Mouse (Mus musculus) c-Kit-positive CD71-negative TER-119-negative erythroid progenitor cells, embryonic 14.5 days (primary cell): ENCODE measurements around the gene Gramd1c.

Experiments
- DNase-seq: peaks from one replicate; pipeline ENCODE4 v3.0.0-alpha.2; 2013; ENCODE audit warnings: low read depth

The Gramd1c gene

DNA sequence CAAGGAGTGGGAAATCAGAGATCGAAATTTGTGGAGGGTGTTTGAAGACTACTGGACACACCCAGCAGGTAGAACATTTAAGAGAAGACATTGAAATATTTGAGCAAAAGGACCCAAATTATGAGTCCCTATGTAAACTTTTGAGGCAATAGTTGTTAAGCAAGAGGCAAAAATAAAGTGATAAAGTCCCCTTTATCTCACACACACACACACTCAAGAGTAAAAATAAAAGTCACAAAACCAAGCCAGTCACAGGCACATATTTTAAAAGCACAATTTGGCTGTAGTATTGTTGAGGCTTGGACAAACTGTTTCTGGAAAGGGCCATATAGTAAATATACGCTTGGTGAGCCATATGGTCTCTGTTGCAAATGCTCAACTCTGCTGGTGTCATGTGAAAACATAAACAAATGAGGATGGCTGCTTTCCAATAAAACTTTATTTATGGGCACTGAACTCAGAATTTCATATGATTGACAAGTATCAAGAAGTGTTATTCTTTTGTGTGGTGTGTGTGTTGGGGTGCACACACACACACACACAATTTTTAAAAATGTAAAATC, 44.1 kb downstream of the Gramd1c start:
- DNase-seq: no peak

DNA sequence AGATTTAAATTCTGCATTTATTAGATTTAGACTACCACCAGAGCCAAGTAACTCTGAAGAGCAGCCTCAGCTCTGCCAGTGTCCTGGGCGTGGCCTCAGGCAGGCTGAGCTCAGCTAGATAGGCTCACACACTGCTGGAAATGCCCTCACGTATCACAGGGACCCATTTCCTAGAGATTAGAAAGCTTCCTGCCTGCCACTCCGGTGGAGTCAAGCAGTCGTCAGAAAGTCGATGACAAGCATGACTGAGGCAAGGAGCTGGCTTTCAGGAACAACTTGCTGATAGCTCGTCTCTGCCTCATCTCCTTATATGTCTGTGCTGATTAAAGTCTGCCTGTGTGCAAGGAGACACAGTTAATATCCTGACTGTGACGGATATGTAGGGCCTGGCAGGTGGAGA, 44.8 kb downstream of the Gramd1c start:
- peak; percentile 54 for DNase-seq

DNA sequence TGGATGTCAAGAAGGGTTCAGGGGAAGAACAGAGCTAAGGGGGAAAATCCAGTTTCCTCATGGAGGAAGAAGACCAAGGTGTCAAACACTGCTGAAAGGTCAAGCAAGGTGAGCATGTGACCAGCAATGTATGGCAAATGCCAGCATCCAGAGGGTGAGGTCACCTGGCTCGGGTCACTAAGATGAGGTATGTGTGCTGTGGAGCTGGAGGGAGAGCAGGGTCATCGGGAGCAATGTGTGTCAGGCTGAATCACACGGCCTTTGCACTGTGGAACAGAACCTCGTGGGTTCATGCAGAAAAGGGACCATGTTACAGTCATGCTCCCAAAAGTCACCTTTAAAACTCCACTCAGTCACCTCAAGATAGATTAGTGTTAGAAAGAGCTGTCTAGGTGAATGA, 45.4 kb downstream of the Gramd1c start:
- DNase-seq: no peak

DNA sequence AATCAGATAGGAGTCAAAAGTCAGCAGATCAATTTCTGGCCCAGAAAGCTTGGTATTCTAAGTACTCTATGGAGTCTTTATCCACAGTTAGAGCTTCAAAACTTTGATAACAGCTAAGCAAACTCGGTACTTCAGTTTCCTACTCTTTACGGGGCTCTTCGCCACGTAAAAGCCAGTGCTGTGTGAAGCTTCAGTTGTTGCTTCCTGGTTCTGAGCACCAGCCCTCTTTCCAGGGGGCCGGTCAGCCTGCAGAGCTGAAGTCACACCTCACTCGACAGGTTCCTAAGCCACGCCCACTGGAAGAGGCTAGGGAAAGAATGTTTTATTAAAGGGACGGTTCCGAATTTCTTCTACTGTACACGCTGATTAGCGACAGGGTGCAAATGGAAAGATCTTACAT, 47.0 kb downstream of the Gramd1c start:
- DNase-seq: peak; percentile 58

DNA sequence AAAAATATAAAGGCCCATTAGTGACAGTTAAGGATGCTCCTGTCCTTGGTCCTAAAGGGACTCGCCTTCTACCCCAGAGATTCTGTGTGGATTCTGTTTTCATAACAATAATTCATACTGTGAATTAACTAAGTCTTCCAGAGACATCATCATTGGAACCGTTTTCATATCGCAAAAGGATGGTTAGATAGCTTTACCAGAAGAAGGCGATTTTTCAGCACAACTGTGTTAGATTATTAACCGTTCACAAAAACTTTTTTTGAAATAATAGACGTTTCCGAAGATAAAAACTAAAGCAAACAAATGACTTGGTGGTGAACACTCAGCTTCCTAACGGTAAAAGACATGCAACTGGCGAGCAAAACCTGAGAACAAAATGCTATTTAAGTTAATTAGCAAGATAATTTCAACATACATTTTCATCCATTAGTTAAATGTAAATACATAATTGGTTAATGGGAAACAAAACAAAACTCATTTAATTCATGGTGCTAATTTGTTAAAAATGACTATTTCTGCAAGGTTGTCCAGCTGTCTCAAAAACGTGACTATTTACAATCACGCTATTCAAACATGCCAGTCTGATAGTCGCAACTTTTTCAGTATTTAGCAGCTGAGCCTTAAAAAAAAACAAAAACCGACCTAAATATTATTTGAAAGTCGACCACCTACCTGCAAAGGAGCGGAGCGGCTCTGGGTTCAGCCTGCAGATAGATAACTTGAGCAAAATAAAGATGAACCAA, 47.6 kb downstream of the Gramd1c start:
- DNase-seq: no peak

DNA sequence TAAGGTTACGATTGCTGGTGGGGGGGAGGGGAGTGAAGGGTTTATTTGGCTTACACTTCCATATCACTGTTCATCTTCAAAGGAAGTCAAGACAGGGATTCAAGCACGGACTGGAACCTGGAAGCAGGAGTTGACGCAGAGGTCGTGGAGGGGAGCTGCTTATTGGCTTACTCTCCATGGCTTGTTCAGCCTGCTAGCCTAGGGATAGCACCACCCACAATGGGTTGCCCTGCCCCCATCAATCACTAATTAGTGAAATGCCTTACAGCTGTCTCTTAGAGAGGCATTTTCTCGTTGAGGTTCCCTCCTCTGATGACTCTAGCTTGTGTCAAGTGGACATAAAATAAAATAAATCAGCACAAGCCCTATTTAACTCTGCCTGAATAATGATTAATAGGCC, 52.1 kb downstream of the Gramd1c start:
- DNase-seq: no peak

DNA sequence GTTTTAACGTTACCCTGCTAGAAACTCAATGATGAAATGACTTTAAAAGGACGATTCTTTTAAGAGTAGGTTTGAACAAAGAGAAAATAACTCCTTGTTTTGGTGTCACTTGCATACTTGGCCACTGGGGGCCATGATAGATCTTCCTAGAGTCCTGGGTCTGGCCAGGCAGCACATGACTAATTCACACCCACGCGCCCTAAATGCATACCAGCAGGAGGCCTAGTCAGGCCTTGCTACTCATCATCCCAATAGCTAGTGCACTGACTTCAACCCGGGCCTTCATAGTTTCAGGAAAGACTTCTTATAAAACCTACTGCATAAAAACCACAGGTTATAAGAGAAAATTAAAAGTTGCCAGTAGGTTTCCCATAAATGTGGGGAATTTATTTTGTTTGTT, 61.1 kb downstream of the Gramd1c start:
- DNase-seq: no peak

DNA sequence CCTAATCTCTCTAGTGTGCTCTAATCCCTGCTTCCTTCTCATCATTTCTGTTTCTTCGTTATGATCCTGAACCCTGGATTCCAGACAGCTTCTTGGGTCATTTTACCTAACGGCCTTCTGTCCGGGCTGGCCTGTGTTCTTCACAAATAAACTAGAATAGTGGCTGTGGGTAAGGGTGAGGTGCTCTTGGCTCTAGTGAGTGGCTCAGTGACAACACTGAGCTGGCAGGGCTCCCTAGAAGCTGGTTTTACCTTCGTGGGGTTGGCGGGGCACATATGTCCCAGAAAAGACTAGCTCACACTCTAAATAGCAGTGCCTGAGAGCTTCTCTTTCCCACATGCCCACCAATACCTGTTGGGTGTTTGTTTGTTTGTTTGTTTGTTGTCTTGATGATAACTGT, 63.6 kb downstream of the Gramd1c start:
- no peak for DNase-seq

DNA sequence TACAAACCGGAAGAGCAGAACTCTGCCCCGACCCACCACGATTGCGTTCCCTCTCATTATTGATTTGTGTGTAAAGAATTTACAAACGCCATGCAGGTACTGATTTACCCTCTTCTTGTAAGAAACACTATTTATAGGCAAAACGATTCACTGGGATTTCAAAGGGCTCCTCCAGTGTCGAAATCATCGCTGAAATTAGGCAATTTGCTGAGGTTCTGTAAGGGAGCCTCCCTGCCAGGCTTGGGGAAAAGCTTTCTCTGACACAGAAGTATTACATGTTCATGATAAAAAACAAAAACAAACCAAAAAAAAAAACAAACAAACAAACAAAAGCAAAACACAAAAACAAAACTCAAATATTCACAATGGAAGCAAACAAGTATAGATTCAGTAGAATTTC, 64.0 kb downstream of the Gramd1c start:
- no peak for DNase-seq

DNA sequence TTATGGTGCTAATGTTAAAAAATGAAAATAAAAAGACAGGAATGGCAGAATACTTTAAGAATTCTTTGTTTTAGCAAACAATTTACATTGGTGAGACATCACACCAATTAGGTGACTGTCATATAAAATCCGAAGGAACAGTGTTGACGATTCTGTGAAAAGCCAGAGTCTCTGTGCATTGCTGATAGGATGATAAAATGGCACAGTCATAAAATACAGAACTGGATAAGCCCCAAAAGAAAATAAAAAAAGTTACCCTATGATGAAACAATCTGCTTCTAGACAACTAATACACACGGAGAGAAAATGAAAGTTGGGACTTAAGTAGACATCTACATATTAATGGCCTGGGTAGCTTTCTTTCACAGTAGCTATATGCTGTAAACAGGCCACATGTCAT, 68.5 kb downstream of the Gramd1c start:
- DNase-seq: no peak

DNA sequence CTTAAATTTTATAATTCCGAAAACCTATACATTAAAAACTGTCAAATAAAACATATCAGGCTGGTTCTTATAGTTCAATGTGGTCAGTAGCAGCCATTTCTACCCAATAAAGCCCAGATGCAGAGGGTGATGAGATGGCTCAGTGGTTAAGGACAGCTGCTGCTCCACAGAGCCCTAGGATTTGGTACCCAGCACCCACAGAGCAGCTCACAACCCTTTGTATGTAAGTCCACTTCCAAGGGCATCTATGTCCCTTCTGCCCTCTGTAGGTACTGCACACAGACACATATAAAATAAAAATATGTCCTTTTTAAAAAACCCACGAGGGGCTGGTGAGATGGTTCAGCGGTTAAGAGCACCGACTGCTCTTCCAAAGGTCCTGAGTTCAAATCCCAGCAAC, 76.8 kb downstream of the Gramd1c start:
- DNase-seq: no peak

DNA sequence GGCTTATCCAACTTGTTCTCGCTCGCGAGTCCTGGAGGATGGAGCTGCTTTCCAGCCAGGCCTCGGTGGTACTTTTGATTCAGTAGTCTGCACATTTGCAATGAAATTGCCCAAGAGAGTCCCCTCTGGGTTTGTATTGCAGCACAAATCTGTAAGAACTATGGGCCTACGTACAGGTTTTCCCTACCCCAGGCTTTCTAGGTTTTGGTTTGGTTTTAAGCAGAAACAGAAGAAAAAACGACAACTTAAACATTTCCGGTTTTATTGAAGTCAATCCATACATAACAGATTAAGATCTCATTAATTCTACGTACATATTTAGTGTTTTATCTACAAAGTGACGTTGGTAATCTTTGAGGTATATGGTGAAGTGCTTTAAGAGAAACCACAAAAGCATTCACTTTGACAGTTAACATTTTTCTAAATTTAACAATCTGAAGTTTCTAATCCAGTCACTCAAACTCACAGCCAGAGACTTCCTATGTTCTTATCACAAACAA, 83.0 kb downstream of the Gramd1c start:
- DNase-seq: no peak

DNA sequence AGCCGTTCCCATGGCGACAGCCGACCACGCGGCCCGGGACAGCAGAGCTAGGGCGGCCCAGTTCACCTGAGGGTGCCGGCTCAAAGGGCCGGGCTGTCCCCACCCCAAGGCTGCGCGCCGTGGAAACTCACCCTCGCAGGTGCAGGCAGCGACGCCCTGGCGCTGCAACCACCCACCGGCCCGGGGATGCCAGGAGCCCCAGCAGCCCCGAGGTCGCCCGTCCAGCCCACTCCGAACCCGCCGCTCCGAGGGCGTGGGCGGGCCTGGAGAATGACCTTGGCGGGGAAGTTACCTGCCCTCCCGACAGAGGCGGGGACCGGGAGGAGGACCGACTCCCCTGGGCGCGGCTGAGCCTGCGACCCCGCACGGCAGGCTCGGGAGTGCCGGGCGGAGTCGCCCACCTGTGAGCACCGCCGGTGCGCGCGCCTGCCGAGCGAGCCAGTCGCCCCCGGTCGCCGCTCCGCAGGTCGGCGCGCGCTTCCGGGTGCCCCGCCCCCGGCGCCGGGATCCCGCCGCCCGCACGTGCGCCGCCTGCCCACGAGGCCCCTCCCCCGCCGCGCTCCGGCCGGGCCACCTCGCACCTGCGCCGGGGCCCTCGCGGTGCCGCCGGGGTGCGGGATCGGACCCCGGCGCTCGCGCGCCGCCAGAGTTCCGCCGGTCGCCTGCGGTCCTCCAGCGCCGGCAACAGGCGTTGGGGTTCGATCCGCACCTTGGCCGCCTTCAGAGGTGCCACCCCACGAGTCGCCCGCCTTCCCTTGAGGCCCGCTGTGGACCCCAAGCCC, 83.6 kb downstream of the Gramd1c start, which contains the start of gene Zdhhc23:
Zdhhc23 (minus strand) TSS at position 464 of the 782 bp plus-strand sequence.
- no peak for DNase-seq

DNA sequence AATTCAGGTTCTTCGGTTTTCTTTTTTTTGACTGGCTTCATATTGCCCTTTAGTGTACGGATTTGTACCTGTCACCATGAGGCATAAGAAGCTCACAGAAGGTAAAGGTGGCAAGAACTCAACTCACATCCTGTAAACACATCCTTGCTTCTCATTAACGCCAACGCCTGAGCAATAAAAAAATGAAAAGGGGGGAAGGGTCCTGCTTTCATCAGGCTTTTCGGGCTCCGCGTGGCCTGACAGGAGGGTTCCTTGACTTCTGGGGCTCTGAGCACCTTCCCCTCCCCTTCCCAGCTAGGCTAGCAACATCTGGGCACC, 84.2 kb downstream of the Gramd1c start:
- no peak for DNase-seq

DNA sequence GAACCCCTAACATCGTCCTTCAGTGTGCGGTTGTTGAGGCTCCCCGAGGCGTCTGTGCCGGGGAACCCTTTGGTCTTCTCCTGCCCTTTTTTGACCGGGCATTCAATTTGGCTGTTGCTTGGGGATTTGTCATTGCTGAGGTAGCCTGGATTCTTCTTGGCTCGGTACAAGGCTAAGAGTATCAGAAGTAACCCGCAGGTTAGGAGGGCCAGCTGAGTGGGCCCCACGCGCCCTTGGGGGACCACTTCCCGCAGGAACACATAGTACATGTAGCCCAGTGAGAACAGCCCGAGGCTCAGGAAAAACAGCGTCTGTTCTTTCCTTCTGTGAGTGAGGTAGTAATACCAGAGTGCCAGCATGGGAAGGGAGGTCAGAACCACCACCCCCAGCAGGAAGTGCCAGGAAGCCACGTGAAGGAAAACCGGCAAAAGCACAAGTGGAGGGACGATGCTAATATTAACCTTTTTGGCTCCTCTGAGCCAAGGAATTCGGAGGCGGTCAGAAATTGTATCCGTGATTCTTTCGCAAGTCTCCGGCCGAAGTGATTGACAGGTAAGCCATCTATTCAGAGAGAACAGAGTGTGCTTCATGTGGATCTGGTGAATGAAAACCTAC, 89.4 kb downstream of the Gramd1c start:
- no peak for DNase-seq

DNA sequence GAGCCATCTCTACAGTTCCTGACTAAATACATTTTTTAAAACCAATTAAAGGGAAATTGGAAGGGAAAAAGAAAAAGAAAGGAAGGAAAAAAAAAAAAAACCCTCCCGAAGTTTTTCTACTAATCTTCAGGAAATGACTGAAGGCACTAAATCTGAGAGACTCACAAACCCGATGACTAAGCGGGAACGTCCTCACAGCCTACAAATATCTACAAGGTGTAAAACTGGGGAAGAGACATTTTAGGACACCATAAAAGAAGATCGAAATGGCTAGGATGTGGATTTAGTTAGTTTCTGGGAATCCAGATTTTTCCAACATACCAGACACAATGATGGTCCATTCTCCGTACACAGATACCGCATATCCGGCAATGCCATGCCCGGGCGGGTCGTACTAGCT, 90.0 kb downstream of the Gramd1c start:
- DNase-seq: no peak

DNA sequence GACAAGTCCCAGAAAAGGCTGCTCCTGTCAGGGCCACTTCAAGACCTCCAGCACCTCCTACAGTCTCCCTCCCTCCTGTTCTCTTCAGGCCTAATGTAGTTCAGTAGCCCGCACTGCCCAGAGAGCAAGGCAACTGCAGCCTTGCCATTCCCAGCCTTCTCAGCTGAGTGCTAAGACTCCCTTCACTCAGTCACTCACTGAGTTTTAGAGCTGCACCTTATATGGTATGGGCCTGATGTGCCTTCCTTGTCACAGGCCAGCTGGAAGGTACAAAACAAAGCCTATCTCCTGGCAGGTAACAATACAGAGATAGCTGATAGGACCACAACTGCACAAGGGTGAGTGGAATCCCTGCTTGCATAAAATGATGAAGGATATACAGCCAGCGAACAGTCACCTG, 90.8 kb downstream of the Gramd1c start:
- DNase-seq: no peak

DNA sequence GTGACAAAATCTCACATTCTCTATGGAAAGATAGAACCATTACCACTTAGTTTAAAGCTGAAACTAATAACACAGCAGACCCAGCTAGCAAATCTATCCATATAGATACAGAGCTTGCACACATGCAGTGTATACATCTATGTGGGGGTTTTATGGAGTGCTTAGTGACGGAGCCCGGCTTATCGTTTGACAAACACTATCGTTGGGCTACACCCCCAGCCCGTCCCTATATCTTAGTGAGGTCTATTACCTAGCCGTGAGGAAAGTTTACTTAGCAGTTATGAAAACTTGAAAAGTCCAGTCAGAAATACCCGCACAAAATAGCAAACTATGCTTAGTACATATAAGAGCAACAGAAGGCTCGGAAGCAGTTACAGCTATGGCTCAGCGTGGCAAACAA, 91.4 kb downstream of the Gramd1c start:
- DNase-seq: no peak

DNA sequence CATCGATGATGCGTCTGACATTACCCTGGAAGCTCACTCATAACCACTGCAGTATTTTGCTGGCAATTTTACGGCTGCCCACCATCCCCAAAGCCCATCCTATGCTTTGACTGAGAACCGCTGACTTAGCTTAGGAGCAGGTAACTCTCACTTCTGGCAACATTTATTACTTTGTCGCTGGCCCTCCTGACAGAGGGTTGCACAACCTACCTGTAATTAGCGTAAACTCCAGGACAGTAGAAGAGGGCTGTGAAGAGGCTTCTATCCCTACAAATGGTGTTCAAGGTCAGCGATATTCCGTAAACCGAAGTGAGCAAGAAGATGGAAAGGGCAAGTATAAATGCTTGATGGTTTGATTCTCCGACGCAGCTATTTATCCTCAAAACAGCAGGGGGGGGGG, 92.0 kb downstream of the Gramd1c start:
- DNase-seq: no peak

DNA sequence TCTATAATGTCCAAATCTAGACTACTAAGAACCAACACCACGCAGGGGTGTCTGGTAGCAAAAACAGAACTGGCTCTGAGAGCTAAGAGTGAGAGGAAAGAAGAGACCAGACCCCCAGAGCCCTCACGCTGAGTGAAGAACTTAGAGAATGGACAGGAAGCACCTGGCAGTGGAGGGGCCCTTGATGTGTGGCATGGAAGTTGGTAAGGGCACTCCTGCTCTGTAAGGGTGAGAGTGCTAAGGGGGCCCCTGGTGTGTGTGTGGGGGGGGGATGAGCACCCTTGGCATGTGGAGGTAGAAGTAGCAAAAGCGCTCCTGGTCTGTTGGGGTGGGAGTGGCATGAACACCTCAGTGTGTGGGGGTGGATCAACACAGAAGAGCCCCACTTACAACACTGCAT, 92.7 kb downstream of the Gramd1c start:
- DNase-seq: no peak

DNA sequence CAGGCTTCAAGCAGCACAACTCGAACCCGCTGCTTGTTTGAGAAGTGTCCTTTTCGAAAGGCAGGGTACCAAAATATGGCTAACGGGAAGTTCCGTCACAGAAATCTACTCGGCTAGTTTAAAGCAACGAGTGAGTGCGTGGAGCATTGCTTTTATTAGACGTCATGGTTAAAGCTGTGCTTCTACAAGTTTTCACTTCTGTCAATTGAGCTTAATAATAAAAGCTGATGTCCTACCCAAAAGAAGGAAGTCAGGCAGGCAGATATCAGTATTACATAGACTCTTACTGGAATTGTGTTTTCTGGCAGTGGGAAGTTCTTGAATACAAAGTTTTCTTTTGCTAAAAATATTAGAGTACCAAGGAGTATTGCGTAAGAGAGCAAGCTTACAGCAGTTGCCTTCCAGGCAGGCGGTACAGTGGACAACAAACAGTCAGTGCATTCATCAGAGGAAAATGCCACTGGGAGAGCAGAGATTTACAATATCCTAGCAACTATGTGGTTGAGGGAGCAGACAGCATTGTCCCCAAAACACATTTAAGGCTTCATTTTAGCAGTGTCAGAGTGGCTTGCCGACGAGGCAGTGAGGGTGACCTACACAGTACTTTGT, 97.3 kb downstream of the Gramd1c start:
- no peak for DNase-seq

DNA sequence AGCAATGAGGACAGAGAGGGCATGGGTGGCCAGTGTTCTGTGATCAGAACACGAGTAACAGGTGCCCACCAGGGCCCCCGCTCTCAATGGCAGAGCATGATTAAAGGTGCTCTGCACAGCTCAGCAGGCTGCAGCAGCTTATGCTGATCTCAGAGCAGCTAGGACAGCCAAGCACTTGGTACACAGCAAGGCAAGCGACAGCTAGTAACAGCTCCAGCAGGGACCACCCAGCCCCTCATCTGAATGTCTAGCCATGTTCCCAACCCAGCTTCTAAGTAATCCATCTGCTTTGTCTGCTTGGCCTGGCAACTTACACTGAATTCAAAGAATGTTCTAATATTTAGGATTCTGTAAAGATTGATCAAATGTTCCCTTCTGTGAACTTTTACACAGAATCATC, 99.4 kb downstream of the Gramd1c start:
- DNase-seq: no peak
